Mouse (Mus musculus) retina, postnatal 1 day (tissue): ENCODE measurements at regions not wholly inside any gene's neighbourhood (a gene's known extent, or its start where the extent isn't known, plus 50 kb on each side); places are given as distances from the start of the nearest gene placed in this dataset.

Experiments used
- DNase-seq: peaks from one replicate; pipeline ENCODE4 v3.0.0-alpha.2; 2012

DNA sequence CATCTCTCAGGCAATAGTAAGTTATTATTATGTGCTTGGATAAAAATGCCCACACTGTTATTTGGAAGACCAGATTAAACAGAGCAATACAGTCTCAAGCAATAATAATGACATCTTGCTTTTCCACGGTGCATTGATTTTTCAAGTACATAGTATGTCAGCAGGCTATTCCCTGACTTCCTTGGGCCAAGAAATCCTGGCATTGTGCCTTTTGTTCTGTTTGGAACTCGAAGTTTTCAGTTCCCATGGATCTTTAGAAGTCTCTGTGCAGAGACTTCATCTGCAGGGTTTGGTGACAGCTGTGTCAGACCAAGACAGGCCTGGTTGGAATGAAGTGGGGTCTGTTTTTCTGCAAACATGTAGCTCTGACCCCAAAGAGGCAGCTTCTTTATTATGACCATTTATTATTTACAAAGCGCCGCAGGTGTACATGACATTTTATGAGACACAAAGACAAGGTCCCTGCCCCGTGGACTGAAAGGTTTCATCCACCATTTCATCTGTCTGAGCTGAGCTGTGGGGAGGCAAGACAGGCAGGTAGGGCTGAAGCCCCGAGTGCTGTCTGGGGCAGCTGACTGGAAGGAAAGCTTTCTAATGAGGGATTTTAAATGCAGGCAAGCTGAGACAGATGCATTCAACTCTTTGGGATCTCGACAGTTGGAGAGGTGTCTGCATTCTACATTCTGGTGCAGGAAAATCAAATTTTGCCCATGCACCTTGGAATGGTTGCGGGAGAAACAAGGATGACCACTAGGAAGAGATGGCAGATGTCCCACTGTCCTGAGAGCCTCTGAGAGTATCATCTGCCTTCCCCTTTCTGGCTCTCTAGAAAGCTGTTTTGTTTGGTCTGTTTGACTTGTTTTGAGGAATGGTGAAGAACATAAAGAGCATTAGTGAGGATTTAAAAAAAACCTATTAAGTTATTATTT lies 57.4 kb upstream of the Syt6 start:
- no peak for DNase-seq

DNA sequence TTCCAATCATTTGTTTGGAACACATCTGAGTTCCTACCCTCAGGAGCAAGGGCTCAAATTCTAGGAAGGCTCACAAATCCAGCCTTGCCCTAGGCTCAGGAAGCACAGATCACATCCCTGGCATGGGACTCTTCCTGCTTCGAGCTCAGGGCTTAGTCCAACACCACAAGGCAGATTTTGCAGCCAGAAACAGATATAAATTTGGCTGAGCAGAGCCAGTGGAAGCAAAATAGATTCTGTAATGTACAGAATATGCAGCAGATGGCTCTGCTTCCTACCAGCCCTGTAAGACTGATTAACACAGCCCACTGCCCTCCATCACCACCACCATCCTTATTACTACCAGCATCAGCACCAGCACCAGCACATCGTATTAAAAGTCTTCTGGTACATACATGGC lies 56.4 kb upstream of the Syt6 start:
- no peak for DNase-seq
